Mouse (Mus musculus) embryo, embryonic 9.5 days (tissue): Measurements from ENCODE around the gene Rnps1.

Source experiments
- DNase-seq: peaks from one replicate; pipeline ENCODE4 v3.0.0-alpha.2; 2017; ENCODE audit errors: extremely low spot score

Gene Rnps1

DNA sequence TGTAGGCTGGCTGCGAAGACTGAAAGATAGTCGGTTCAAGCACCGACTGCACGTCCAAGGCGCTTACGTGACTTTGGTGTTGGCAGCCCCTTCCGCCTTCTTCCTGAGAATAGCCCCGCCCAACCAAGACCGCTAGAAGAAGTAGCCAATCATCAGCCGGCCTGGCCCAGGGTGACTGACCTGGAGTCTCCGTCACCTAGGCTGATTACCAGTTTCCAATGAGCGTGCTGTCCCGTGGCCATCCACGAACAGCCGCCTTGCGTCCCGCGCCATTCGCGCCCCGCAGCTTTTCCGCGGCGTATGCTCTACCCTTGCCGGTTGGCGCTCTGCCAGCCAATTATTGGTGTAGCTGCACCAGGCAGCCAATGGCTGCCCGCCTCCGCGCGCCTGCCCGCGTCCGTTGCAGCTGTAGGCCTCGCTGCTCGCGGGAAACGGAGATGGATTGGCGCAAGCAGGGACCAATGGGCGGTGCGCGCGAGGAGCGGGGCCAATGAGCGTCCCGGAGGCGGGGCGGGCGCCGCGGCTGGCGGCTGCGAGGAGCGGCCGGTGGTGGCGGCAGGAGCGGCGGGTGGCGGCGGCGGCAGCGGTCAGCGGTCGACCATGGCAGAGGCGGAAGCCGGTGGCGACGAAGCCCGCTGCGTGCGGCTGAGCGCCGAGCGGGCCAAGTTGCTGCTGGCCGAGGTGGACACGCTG, 55.7 kb downstream of the Rnps1 start, which contains the start of the genes E4f1 and Pgp:
Gene E4f1, minus strand, starts transcription at position 404 of the 693 bp plus-strand sequence.
Gene Pgp, plus strand, starts transcription at position 483 of the 693 bp plus-strand sequence.
- peak; percentile 96 for DNase-seq

DNA sequence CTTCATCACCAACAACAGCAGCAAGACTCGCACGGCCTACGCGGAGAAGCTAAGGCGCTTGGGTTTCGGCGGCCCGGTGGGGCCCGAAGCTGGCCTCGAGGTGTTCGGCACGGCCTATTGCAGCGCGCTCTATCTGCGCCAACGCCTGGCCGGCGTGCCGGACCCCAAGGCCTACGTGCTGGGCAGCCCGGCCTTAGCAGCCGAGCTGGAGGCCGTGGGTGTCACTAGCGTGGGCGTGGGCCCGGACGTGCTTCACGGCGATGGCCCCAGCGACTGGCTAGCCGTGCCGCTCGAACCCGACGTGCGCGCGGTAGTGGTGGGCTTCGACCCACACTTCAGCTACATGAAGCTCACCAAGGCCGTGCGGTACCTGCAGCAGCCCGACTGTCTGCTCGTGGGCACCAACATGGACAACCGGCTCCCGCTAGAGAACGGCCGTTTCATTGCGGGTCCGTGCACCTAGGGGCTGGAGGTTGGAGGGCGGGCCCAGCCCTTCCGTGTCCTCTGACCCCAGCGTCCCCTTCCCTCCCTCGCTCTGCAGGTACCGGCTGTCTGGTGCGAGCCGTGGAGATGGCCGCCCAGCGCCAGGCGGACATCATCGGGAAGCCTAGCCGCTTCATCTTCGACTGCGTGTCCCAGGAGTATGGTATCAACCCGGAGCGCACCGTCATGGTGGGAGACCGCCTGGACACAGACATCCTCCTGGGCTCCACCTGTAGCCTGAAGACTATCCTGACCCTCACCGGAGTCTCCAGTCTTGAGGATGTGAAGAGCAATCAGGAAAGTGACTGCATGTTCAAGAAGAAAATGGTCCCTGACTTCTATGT, 56.5 kb downstream of the Rnps1 start:
- DNase-seq: no peak

DNA sequence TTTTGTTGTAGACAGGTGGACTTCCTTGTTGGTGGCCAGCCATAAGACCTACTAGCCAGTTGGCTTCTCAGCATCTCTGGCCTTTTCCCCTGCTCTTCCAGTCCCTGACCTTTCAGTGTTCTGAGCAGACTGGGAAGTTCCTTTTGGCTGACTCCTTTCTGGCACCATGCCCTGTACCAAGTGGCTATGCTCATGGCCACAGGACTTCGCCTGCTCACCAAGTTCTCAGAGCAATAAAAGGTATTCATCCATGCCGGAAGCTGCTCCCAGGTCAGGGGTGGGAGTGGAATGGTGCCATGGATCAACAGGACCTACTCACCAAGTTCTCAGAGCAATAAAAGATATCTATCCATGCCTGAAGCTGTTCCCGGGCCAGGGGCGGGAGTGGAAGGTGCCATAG, 58.1 kb downstream of the Rnps1 start:
- no peak for DNase-seq

DNA sequence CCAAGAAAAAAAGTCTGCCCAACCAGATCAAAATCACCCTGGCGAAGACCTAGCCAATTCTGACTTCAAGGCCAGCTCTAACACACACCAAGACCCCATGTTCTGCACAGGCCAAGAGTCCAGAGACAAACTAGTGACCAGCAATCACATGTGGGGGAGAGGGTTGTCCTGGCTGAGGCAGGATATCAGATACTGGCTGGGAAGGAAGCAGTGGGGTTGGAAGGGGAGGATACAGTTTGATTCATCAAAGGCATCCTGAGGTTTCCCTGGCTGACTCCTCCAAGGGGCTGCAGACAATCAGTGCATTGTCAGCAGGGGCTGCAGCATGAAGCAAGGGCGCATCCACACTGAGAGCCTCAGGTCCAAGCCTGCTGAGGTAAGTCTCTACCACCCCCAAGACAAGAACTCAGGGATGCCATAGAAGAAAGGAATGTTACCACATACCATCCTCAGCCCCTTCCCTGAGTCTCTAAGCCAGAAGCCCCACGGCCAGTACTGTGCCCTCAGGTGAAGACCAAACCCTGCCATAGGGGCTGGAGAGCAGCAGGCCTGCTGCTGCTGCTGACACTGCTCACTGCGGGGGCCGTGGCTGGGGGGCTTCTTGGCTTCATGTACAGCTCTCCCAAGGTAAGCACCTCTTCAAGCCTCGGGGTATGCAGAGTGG, 59.4 kb downstream of the Rnps1 start, which contains the start of gene Bricd5:
Gene Bricd5, plus strand, starts transcription at position 273 of the 664 bp plus-strand sequence.
- no peak for DNase-seq

DNA sequence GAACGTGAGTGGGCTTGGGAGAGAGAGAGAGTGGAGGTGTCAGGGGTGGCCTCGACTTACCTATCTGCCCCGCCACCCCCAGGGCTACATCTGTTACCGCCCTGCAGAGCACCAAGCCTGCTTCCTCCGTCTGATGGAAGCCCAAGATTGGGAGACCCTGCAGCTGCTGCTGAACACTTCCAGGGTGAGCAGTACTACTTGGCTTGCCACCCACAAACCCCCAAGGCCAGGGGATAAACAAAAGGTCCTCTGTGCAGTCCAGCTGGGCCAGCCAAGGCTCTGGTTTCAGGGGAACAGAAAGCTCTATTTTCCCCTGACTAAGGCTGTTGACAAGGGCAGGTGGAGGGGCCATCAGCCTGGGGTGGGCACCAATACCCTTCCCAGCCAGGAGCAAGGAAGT, 60.2 kb downstream of the Rnps1 start:
- DNase-seq: no peak
